Mouse (Mus musculus): ENCODE measurements around the gene Eid2b. TPM values are rescaled to one million over a fixed set of nuclear protein-coding genes. Genes with fewer than 3 reads are reported as not detected.

The Eid2b gene
- polyA plus RNA-seq, 1 experiment from 2014 or later, result 17.1 TPM

DNA sequence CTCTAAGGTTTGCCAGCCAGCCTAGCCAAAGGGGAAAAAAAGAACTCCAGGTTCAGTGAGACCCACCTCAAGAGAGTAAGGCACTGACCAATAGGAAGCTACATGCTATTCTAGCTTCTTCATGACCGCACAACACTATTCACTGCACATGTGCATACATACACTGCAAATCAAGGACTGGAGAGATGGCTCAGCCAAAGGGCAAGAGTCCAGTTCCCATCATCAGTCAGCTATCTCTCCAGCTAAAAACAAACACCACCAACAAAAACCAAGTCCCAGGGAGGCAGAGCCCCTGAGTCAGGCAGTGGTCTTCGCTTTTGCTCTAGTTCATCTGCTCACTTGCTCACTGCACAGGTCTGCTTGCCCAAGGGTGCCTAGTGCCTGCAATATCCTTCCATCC lies 50.7 kb downstream of the Eid2b start:
- 92% methylated on average over 2 of the region's 2 CpGs for WGBS
- H3K27me3 ChIP-seq (ENCODE audit: control insufficient read depth, insufficient read depth, low read length), result no peaks in the 10 kb centered on the region
- no peak overlapping the region for H3K4me3 ChIP-seq (ENCODE audit: low read depth, low read length)
- H3K36me3 ChIP-seq (ENCODE audit: control insufficient read depth, insufficient read depth, low read length), result peaks cover 25% of the 10 kb centered on the region
- H3K9me3 ChIP-seq (ENCODE audit: control insufficient read depth, low read length), result no peaks in the 10 kb centered on the region
- ATAC-seq (ENCODE audit: insufficient read depth, low FRiP score, low TSS enrichment), result no peak
- no peak overlapping the region for H3K27ac ChIP-seq (ENCODE audit: low read depth, low read length)
- no peak for DNase-seq (ENCODE audit: low spot score)
- no peaks in the 10 kb centered on the region for H3K4me1 ChIP-seq (ENCODE audit: control insufficient read depth, insufficient read depth, low read length)
- no peak overlapping the region for H3K4me2 ChIP-seq (ENCODE audit: low read depth)
- no peak overlapping the region for H3K9ac ChIP-seq (ENCODE audit: low read length)

Other genes with a start within 250 kb of the Eid2b start
- 398 and 405 TPM in 2 replicates for gene Psmc4, start 227.6 kb upstream of the Eid2b start, polyA plus RNA-seq (2014; fragmentation: Nextera tagmentation; extraction: Ambion mirVana)
- gene Fcgbp, start 206.5 kb upstream of the Eid2b start, polyA plus RNA-seq (2014; fragmentation: Nextera tagmentation; extraction: Ambion mirVana), result not detected in 2 replicates
- gene 9530053A07Rik, start 148.3 kb upstream of the Eid2b start, polyA plus RNA-seq (2014; fragmentation: Nextera tagmentation; extraction: Ambion mirVana), result 0.05 TPM in 1 of 2 replicates, not detected in the other
- gene Fbl, start 108.0 kb upstream of the Eid2b start, polyA plus RNA-seq (2014; fragmentation: Nextera tagmentation; extraction: Ambion mirVana), result 38.1 and 38.6 TPM in 2 replicates
- 19.5 and 19.6 TPM in 2 replicates for gene Dyrk1b, start 98.3 kb upstream of the Eid2b start, polyA plus RNA-seq (2014; fragmentation: Nextera tagmentation; extraction: Ambion mirVana)
- 17.6 and 18.3 TPM in 2 replicates for gene Eid2, start 9.9 kb upstream of the Eid2b start, polyA plus RNA-seq (2014; fragmentation: Nextera tagmentation; extraction: Ambion mirVana)
- 0.45 and 0.66 TPM in 2 replicates for gene Selenov, start 13.4 kb downstream of the Eid2b start, polyA plus RNA-seq (2014; fragmentation: Nextera tagmentation; extraction: Ambion mirVana)
- gene Dll3, start 24.5 kb downstream of the Eid2b start, polyA plus RNA-seq (2014; fragmentation: Nextera tagmentation; extraction: Ambion mirVana), result 69.8 and 79.0 TPM in 2 replicates
- 199 and 219 TPM in 2 replicates for gene Timm50, start 34.3 kb downstream of the Eid2b start, polyA plus RNA-seq (2014; fragmentation: Nextera tagmentation; extraction: Ambion mirVana)
- 89.7 and 101 TPM in 2 replicates for gene Supt5, start 61.0 kb downstream of the Eid2b start, polyA plus RNA-seq (2014; fragmentation: Nextera tagmentation; extraction: Ambion mirVana)
- 780 and 827 TPM in 2 replicates for gene Rps16, start 72.9 kb downstream of the Eid2b start, polyA plus RNA-seq (2014; fragmentation: Nextera tagmentation; extraction: Ambion mirVana)
- 50.5 and 54.5 TPM in 2 replicates for gene Plekhg2, start 94.9 kb downstream of the Eid2b start, polyA plus RNA-seq (2014; fragmentation: Nextera tagmentation; extraction: Ambion mirVana)
- gene Zfp36, start 102.5 kb downstream of the Eid2b start, polyA plus RNA-seq (2014; fragmentation: Nextera tagmentation; extraction: Ambion mirVana), result 4.3 and 5.1 TPM in 2 replicates
- gene Med29, start 115.0 kb downstream of the Eid2b start, polyA plus RNA-seq (2014; fragmentation: Nextera tagmentation; extraction: Ambion mirVana), result 45.8 and 48.8 TPM in 2 replicates
- gene Paf1, start 115.2 kb downstream of the Eid2b start, polyA plus RNA-seq (2014; fragmentation: Nextera tagmentation; extraction: Ambion mirVana), result 71.7 and 78.0 TPM in 2 replicates
- 6.5 and 7.4 TPM in 2 replicates for gene Gmfg, start 159.7 kb downstream of the Eid2b start, polyA plus RNA-seq (2014; fragmentation: Nextera tagmentation; extraction: Ambion mirVana)
- 7.6 and 9.9 TPM in 2 replicates for gene Lrfn1, start 174.2 kb downstream of the Eid2b start, polyA plus RNA-seq (2014; fragmentation: Nextera tagmentation; extraction: Ambion mirVana)
- gene Ifnl2, start 232.7 kb downstream of the Eid2b start, polyA plus RNA-seq (2014; fragmentation: Nextera tagmentation; extraction: Ambion mirVana), result not detected in 2 replicates
- gene Ifnl3, start 245.1 kb downstream of the Eid2b start, polyA plus RNA-seq (2014; fragmentation: Nextera tagmentation; extraction: Ambion mirVana), result not detected in 2 replicates

All from neural tube, embryonic 11.5 days (tissue).